Mouse (Mus musculus): ENCODE results near the gene Dach1.

The Dach1 gene

DNA sequence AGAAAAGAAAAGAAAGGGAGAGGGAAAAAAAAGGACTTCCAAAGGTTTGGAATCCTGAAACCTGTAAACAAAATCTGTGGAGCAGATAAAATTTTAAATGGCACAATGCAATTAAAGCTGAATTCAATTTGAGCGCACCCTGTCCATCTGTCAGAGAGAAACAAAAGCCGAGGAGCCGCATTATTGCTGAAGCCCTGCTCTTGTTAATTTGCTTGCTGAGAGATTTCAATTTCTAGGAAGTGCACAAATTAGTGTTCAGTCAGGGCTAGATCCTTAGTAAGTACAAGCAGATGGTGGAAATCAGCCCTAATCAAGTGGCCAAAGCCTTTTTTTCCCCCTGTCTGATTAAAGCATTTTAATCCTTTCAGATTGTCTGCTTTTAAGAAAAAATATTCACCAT is 60.8 kb downstream of the Dach1 start:
- no peak for DNase-seq (ENCODE audit: low spot score in 2 of 2)

- no peak for DNase-seq (ENCODE audit: low spot score in 2 of 2)
Observed at GRCm38 (mm10) chr14:98106208-98106607, 63.4 kb downstream of the Dach1 start.

GRCm38 (mm10) chr14:98104314-98104955 is 65.1 kb downstream of the Dach1 start:
- DNase-seq (ENCODE audit: low spot score in 2 of 2), result no peak

GRCm38 (mm10) chr14:98095229-98095628 is 74.3 kb downstream of the Dach1 start:
- DNase-seq (ENCODE audit: low spot score in 2 of 2), result no peak

DNA sequence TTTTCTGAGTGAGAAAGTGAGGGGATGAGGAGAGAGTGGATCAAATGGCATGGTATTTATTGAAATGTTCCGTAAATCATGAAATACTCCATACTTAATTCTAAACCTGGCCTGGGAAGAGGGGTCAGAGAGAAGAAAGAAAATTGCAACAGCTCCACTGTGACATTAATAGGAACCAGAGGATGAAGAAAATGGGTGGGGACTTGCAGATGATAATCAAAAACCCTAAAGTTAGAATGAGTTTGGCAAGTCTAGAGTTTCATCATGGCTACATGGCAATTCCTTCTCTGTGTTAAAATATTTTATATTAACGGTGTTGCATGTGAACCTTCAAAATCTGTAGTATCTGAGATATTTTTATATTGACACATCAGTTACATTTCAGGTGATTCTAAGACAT is 80.3 kb downstream of the Dach1 start:
- DNase-seq (ENCODE audit: low spot score in 2 of 2), result no peak

GRCm38 (mm10) chr14:98087355-98087754 is 82.2 kb downstream of the Dach1 start:
- no peak for DNase-seq (ENCODE audit: low spot score in 2 of 2)

DNA sequence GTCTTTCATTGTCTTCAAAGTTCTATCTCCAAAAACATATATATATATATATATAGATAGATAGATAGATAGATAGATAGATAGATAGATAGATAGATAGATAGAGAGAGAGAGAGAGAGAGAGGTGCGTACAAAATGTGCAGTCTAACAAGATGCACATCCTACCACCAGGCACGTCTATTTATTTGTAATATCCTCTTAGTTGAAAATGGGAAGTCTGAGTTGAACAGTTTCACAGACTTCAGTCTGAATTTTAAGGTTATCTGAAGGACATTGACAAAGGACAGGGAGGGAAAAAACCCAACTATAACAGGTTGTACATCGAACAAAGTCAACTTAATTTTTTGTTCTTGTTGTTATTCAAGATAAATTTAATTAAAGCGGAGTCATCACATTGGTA is 82.8 kb downstream of the Dach1 start:
- DNase-seq (ENCODE audit: low spot score in 2 of 2), result no peak

- no peak for DNase-seq (ENCODE audit: low spot score in 2 of 2)
Observed at GRCm38 (mm10) chr14:98085141-98085540, 84.4 kb downstream of the Dach1 start.

- no peak for DNase-seq (ENCODE audit: low spot score in 2 of 2)
Observed at GRCm38 (mm10) chr14:98084720-98085119, 84.8 kb downstream of the Dach1 start.

- no peak for DNase-seq (ENCODE audit: low spot score in 2 of 2)
Observed at GRCm38 (mm10) chr14:98083419-98083818, 86.1 kb downstream of the Dach1 start.

- no peak for DNase-seq (ENCODE audit: low spot score in 2 of 2)
Observed at GRCm38 (mm10) chr14:98080014-98080413, 89.6 kb downstream of the Dach1 start.

GRCm38 (mm10) chr14:98077996-98078395 is 91.6 kb downstream of the Dach1 start:
- no peak for DNase-seq (ENCODE audit: low spot score in 2 of 2)

DNA sequence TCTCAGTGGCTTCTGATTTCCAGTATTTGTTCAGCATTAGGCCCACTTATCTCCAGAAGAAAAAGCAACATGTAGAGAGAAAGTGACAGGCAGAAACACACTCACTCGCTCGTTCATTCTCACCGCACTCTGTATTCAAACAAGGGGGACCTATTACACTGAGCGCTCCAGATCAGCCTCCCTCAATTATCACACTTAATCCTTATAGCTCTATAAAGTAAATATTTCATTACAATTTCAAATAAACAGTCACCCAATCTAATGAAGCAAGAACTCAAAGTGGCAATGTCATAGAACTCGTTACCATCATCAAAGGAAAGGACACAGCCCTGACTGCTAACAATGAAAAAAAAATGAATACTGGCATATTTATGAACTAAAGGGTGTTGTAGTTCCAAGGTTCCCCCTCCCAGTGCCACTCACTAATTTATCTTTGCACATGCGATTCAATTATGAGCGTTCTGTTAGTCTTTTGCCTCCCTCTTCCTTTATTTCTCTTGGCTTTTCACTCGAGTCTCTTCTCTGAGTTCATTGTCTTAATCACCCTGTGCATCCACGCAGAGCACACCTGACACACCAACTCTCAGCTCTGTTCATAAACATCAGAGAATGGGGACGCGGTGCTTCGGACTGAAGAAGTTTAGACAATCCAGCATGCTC is 96.0 kb downstream of the Dach1 start:
- no peak for DNase-seq (ENCODE audit: low spot score in 2 of 2)

DNA sequence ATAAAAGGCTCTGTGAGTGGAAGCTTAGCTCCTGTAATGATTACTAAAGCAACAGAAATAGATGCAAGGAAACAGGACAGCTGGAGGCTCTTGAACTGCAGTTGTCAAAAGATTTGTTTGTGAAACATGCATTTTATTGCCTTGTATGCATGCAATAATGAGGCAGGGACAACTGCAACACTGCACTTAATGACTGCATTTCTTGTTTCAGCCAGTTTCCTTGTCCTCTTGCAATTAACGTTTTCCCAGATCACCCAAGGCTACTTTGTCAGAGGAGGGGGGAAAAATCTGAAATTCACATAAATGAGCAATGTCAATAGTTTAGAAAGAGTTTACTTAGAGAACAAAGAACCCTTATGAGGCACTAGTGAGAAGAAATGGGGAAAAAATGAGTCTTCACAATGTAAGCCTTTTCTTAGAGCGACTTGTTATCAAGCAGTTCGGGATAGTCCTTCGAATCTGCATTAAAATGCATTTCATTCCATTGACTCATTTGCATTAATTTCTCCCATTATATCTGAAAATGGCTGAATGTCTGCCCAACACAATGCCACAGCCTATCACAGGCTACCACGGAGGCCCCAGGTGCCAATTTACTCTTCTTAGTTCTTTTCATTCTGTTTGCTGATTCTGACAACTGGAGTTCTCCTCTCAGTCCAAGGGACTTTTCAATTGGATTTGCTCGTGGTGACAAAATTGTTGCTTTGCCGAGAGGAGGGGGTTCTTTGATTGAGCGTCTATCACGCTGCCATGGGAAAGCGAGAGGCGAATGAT is 96.7 kb downstream of the Dach1 start:
- DNase-seq (ENCODE audit: low spot score in 2 of 2), result no peak

DNA sequence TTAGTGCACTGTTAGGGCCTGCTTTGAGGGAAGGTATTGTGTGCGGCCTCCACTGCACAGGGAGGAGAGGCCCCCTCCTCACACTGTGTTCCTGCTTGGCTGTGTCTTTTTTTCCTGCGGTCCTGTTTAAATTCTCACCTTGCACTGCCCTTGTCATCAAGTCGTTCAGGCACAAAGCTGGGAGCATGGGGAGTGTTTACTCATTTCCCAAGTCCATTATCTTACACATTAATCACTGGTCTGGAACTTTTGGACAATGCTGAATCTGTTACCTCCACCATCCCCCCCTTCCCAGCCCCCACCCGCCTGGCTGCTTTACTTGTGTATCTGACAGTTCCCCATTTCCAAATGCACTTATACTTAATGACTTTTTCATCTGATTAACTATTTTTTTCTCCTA is 97.7 kb downstream of the Dach1 start:
- DNase-seq (ENCODE audit: low spot score in 2 of 2), result no peak

GRCm38 (mm10) chr14:98067273-98067905 is 102.2 kb downstream of the Dach1 start:
- no peak for DNase-seq (ENCODE audit: low spot score in 2 of 2)

DNA sequence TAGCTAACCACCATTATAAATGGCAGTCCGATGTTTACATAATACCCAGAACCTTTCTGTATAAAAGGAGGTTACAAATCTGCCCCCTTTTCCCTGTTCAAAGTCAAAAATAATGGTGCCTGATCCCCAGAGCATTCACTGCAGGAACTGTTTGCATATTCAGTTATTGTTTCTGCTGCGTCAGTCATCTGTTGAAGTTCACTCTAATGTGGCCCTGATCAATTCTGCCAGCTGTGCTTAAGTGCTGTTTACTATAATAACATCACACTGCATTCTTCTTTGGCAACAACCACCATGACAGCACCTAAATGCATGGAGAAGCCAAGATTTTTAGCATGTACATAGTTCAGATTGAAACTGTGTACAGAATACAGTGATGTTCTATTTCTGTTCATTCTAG is 105.4 kb downstream of the Dach1 start:
- no peak for DNase-seq (ENCODE audit: low spot score in 2 of 2)

DNA sequence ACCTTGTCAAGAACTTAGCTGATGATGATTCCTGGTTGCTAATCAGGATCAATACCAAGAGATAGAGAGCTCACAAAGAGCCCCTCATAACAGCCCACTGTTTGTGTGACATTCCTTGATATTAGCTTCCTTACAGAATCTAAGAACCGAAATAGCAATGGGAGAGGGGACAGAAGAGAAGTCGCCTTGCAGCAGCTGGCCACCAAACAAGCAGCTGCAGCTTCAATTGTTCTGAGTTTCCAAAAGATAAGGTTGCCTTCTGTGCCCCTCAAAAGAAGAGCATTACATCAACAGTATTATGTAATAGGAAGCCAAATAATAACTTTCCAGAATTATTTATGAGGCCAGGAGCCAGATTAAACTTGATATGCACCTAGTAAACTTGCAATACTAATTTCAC is 120.2 kb downstream of the Dach1 start:
- no peak for DNase-seq (ENCODE audit: low spot score in 2 of 2)

- no peak for DNase-seq (ENCODE audit: low spot score in 2 of 2)
Observed at GRCm38 (mm10) chr14:98048403-98048802, 121.2 kb downstream of the Dach1 start.

DNA sequence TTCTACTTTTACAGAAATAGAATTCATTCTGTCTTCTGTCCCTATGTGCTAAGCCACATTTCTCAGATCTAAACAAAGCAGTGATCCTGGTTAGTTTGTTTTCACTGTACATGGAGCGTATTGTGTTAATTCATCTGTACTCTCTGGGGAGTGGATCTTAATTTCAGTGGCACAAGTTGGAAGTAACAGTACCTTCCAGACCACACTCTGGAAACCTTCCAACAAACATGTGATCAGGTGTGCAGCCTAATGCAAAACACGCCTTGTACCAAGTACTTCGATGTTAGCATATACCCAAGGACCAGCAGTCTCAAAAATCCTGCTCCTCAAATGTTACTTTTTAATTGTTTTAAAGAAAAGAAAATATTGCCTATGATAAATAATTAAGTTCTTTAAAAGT is 121.9 kb downstream of the Dach1 start:
- DNase-seq (ENCODE audit: low spot score in 2 of 2), result no peak

DNA sequence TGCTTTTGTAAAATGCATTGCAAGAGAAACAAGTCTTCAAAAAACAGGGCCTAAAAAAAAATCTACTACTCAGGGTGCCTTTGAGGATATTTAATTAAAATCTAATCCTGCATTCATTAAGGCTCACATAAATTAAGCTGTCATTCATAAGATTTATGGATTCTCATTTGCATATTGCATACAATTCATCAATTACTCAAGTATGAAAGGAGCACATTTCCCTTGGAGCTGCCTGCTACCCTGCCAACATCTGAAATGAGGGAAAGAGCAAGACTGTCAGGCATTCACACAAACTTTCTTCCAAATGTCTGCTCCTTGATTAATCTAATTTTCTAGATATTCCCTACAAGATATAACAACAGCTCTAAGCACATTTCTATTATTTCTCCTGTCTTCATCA is 122.6 kb downstream of the Dach1 start:
- DNase-seq (ENCODE audit: low spot score in 2 of 2), result no peak

- no peak for DNase-seq (ENCODE audit: low spot score in 2 of 2)
Observed at GRCm38 (mm10) chr14:98038524-98038923, 131.0 kb downstream of the Dach1 start.

DNA sequence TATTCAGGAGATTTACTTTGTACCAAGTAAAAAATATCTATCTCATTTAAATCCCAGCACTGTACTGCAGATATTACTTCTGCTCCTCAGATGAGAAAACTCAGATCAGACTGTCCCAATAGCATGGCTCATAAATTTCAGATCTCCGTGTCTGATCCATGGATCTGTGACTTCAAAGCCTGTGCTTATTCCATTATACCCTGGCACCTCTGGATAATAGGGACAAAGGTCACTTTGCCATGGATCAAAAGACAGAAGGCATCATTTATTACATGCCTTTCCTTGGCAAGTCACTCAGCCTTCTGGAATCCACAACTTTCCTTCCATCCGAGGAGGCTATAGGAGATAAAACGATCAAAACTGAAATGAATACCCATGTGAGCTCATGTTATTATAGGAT is 132.4 kb downstream of the Dach1 start:
- no peak for DNase-seq (ENCODE audit: low spot score in 2 of 2)

Measured in natural killer cell, adult 2 months (primary cell).